In the genomic region with DNA sequence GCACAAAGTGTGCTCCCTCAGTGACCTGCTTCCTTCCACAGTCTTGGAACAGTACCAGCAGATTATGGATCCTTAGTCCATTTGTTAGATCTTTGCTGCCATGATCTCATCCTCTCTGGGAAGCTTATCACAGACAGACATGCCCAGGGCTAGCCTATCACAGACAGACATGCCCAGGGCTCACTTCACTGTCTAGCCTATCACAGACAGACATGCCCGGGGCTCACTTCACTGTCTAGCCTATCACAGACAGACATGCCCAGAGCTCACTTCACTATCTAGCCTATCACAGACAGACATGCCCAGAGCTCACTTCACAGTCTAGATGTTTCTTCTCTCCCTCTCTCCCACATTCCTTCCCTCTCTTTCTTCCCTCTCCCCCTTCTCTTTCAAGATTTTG, we compare ENCODE assay signal across 18 mouse cellular contexts.
DNase-seq lines count a peak whose midpoint lies in the region; ATAC-seq and TF ChIP-seq lines count a peak whose summit lies in the region.
"Had no signal": no experiment of that assay in that cellular context is flagged by ENCODE, and none has a peak within 500 bp of the region (broad histone marks: within the 10 kb centered on the region; RNA-seq: fewer than 3 reads in every experiment).

No protein-coding gene starts in this region.

- DNase-seq in forebrain, embryonic 14.5 days (ENCODE audit: low spot score), result no peak
- DNase-seq in lung, embryonic 14.5 days, result no peak
- no peak for DNase-seq in lung, postnatal 14 days
- no peak for DNase-seq in liver, postnatal 0 days
- no peak for DNase-seq in adrenal gland, adult (ENCODE audit: inconsistent age in 2 of 2, low spot score in 1 of 2)
- DNase-seq in left cerebral cortex, adult 8-10 months (ENCODE audit: low spot score in 2 of 2), result no peak
- DNase-seq: adrenal gland, postnatal 14 days; cerebellum, adult 9-10 months; forebrain, postnatal 0 days; heart, adult 2 months; kidney, postnatal 25 days; thymus, postnatal 25 days had no signal

- no peaks in the 10 kb centered on the region for H3K36me3 ChIP-seq in forebrain, embryonic 12.5 days (replicated peaks)
- 0 out of 2 replicates have a peak, but pooled peaks cover 4% of the 10 kb centered on the region for H3K36me3 ChIP-seq in forebrain, embryonic 14.5 days (ENCODE audit: control insufficient read depth, insufficient read depth, low read length)
- no peaks in the 10 kb centered on the region for H3K36me3 ChIP-seq in lung, embryonic 14.5 days (ENCODE audit: insufficient read depth)
- peaks cover 7% of the 10 kb centered on the region for H3K36me3 ChIP-seq in embryonic facial prominence, embryonic 13.5 days
- no peaks in the 10 kb centered on the region for H3K36me3 ChIP-seq in liver, postnatal 0 days (replicated peaks; ENCODE audit: insufficient read depth, low read length)

- no peaks in the 10 kb centered on the region for H3K27me3 ChIP-seq in forebrain, embryonic 12.5 days
- H3K27me3 ChIP-seq in forebrain, embryonic 14.5 days (replicated peaks; ENCODE audit: control insufficient read depth, insufficient read depth, low read length), result no peaks in the 10 kb centered on the region
- no peaks in the 10 kb centered on the region for H3K27me3 ChIP-seq in lung, embryonic 14.5 days (ENCODE audit: insufficient read depth, low read length)
- H3K27me3 ChIP-seq in embryonic facial prominence, embryonic 13.5 days, result no peaks in the 10 kb centered on the region
- H3K27me3 ChIP-seq in liver, postnatal 0 days (ENCODE audit: insufficient read depth, low read length), result no peaks in the 10 kb centered on the region
- H3K27me3 ChIP-seq: megakaryocyte, embryonic 14.5 days had no signal

- H3K9ac ChIP-seq in forebrain, embryonic 12.5 days, result no peak overlapping the region
- H3K9ac ChIP-seq in forebrain, embryonic 14.5 days (ENCODE audit: low read length), result no peak overlapping the region
- no peak overlapping the region for H3K9ac ChIP-seq in lung, embryonic 14.5 days
- no peak overlapping the region for H3K9ac ChIP-seq in embryonic facial prominence, embryonic 13.5 days
- H3K9ac ChIP-seq in liver, postnatal 0 days (replicated peaks), result no peak overlapping the region
- H3K9ac ChIP-seq: forebrain, postnatal 0 days had no signal

- H3K4me3 ChIP-seq in forebrain, embryonic 12.5 days (replicated peaks), result no peak overlapping the region
- no peak overlapping the region for H3K4me3 ChIP-seq in forebrain, embryonic 14.5 days (ENCODE audit: low read depth, low read length)
- no peak overlapping the region for H3K4me3 ChIP-seq in lung, embryonic 14.5 days (ENCODE audit: low read depth, low read length)
- H3K4me3 ChIP-seq in embryonic facial prominence, embryonic 13.5 days, result no peak overlapping the region
- no peak overlapping the region for H3K4me3 ChIP-seq in liver, postnatal 0 days (ENCODE audit: low read depth, low read length)
- H3K4me3 ChIP-seq: heart, adult 2 months; megakaryocyte, embryonic 14.5 days; myocyte had no signal

- peaks cover 9% of the 10 kb centered on the region for H3K4me1 ChIP-seq in forebrain, embryonic 12.5 days
- H3K4me1 ChIP-seq in forebrain, embryonic 14.5 days (ENCODE audit: control insufficient read depth, insufficient read depth, low read length), result peaks cover 3% of the 10 kb centered on the region
- H3K4me1 ChIP-seq in lung, embryonic 14.5 days (ENCODE audit: insufficient read depth), result peaks cover 12% of the 10 kb centered on the region
- peaks cover 37% of the 10 kb centered on the region for H3K4me1 ChIP-seq in embryonic facial prominence, embryonic 13.5 days
- no peaks in the 10 kb centered on the region for H3K4me1 ChIP-seq in liver, postnatal 0 days (ENCODE audit: insufficient read depth)
- H3K4me1 ChIP-seq: megakaryocyte, embryonic 14.5 days had no signal

- no peaks in the 10 kb centered on the region for H3K9me3 ChIP-seq in forebrain, embryonic 12.5 days
- H3K9me3 ChIP-seq in forebrain, embryonic 14.5 days (replicated peaks; ENCODE audit: control insufficient read depth, low read length), result no peaks in the 10 kb centered on the region
- no peaks in the 10 kb centered on the region for H3K9me3 ChIP-seq in lung, embryonic 14.5 days (ENCODE audit: low read depth, low read length)
- H3K9me3 ChIP-seq in embryonic facial prominence, embryonic 13.5 days, result 0 out of 2 replicates have a peak, but pooled peaks cover 6% of the 10 kb centered on the region
- H3K9me3 ChIP-seq in liver, postnatal 0 days (ENCODE audit: low read length), result no peaks in the 10 kb centered on the region

- H3K27ac ChIP-seq in forebrain, embryonic 12.5 days, result no peak overlapping the region
- no peak overlapping the region for H3K27ac ChIP-seq in forebrain, embryonic 14.5 days (ENCODE audit: low read depth, low read length)
- H3K27ac ChIP-seq in lung, embryonic 14.5 days (ENCODE audit: low read depth), result no peak overlapping the region
- H3K27ac ChIP-seq in embryonic facial prominence, embryonic 13.5 days, result peak overlapping the region; percentile 92
- no peak overlapping the region for H3K27ac ChIP-seq in liver, postnatal 0 days (ENCODE audit: low read depth)
- H3K27ac ChIP-seq: heart, adult 2 months; stomach, postnatal 0 days had no signal

- H3K4me2 ChIP-seq in forebrain, embryonic 12.5 days, result no peak overlapping the region
- H3K4me2 ChIP-seq in forebrain, embryonic 14.5 days (ENCODE audit: low read length), result no peak overlapping the region
- H3K4me2 ChIP-seq in lung, embryonic 14.5 days, result no peak overlapping the region
- no peak overlapping the region for H3K4me2 ChIP-seq in embryonic facial prominence, embryonic 13.5 days
- no peak overlapping the region for H3K4me2 ChIP-seq in liver, postnatal 0 days (ENCODE audit: low read depth, low read length)

- ATAC-seq in forebrain, embryonic 12.5 days (ENCODE audit: low FRiP score), result 0 out of 2 replicates have a peak, but pooled peaks have one; percentile 6
- ATAC-seq in forebrain, embryonic 14.5 days, result no peak
- ATAC-seq in lung, embryonic 14.5 days (ENCODE audit: insufficient read depth), result peak; percentile 30; the same call in 1 of the 2 replicates
- ATAC-seq in embryonic facial prominence, embryonic 13.5 days (ENCODE audit: insufficient number of reproducible peaks, insufficient read depth, low FRiP score, low TSS enrichment, low read depth), result no peak
- ATAC-seq in liver, postnatal 0 days, result 0 out of 2 replicates have a peak, but pooled peaks have one; percentile 19
- ATAC-seq: forebrain, postnatal 0 days; intestine, postnatal 0 days had no signal

- 95% methylated on average over 1 of the region's 1 CpGs for WGBS in forebrain, embryonic 12.5 days
- 94% methylated on average over 1 of the region's 1 CpGs for WGBS in forebrain, embryonic 14.5 days
- WGBS in lung, embryonic 14.5 days, result 80% methylated on average over 1 of the region's 1 CpGs
- WGBS in embryonic facial prominence, embryonic 13.5 days, result 100% methylated on average over 1 of the region's 1 CpGs
- WGBS in liver, postnatal 0 days (ENCODE audit: insufficient replicate concordance), result 74% methylated on average over 1 of the region's 1 CpGs

- TF ChIP-seq CTCF in lung, embryonic 14.5 days (IDR thresholded peaks at IDR 0.05; ENCODE audit: low read depth), result no peak
- no peak for TF ChIP-seq CTCF in liver, postnatal 0 days (IDR thresholded peaks at IDR 0.05; ENCODE audit: low read depth)

- no peak for TF ChIP-seq EP300 in liver, postnatal 0 days (IDR thresholded peaks at IDR 0.05; ENCODE audit: low read depth)

Comparison
In these comparisons a context has a peak if more than half of its experiments do, and no peak if none do; other contexts are left out.
1. ATAC-seq: peak in forebrain, embryonic 12.5 days (single experiment), lung, embryonic 14.5 days (single experiment) and liver, postnatal 0 days (single experiment); none in forebrain, embryonic 14.5 days (single experiment) and embryonic facial prominence, embryonic 13.5 days (single experiment).